Mouse (Mus musculus) neural tube, embryonic 14.5 days (tissue): ENCODE measurements around the gene Slit3. TPM values are rescaled to one million over a fixed set of nuclear protein-coding genes. Genes with fewer than 3 reads are reported as not detected.

Experiments
- ATAC-seq: fragments of 200-750 bp; cut with Nextera tagmentation; 2 replicates; pipeline ENCODE4 v1.8.0; 2017; ENCODE audit warnings: low read depth, mild to moderate bottlenecking, moderate TSS enrichment, moderate library complexity
- H3K27ac ChIP-seq: fragments of 300-500 bp; sonication (generic); 2 replicates; pipeline ENCODE4 v1.5.1; 2014; ENCODE audit warnings: low read depth, mild to moderate bottlenecking, control low read depth, low read length, moderate library complexity, mixed read lengths
- H3K27me3 ChIP-seq: fragments of 300-500 bp; sonication (generic); 2 replicates; pipeline ENCODE4 v1.6.1; 2014; ENCODE audit warnings: low read length; ENCODE audit not compliant: control insufficient read depth, insufficient read depth
- H3K36me3 ChIP-seq: fragments of 300-500 bp; sonication (generic); 2 replicates; pipeline ENCODE4 v1.6.1; 2014; ENCODE audit warnings: low read length, mixed read lengths; ENCODE audit not compliant: control insufficient read depth, insufficient read depth
- H3K4me1 ChIP-seq: fragments of 300-500 bp; sonication (generic); 2 replicates; pipeline ENCODE4 v1.6.1; 2014; ENCODE audit warnings: low read length; ENCODE audit not compliant: control insufficient read depth, insufficient read depth
- H3K4me2 ChIP-seq: fragments of 300-500 bp; sonication (generic); 2 replicates; pipeline ENCODE4 v1.6.1; 2014; ENCODE audit warnings: mild to moderate bottlenecking, low read depth, low read length, control low read depth
- H3K4me3 ChIP-seq: fragments of 300-500 bp; sonication (generic); 2 replicates; pipeline ENCODE4 v1.5.1; 2014; ENCODE audit warnings: low read depth, low read length, control low read depth, mixed read lengths
- H3K9ac ChIP-seq: fragments of 300-500 bp; sonication (generic); replicated peaks from 2 replicates; pipeline ENCODE4 v1.6.1; 2014; ENCODE audit warnings: low read depth, mild to moderate bottlenecking, control low read depth, low read length, mixed read lengths
- H3K9me3 ChIP-seq: fragments of 300-500 bp; sonication (generic); 2 replicates; pipeline ENCODE4 v1.6.1; 2016; ENCODE audit warnings: low read length; ENCODE audit not compliant: control insufficient read depth
- WGBS: fragments of 180-500 bp; shearing (Covaris S2); extraction: QIAGEN DNeasy Blood & Tissue Kit; methylation state at CpG from one replicate; pipeline ENCODE4 v1.1.7; 2014; 5-methylcytosine and 5-hydroxymethylcytosine counted together
- polyA plus RNA-seq: library from polyadenylated mRNA; unstranded; fragments of >200 nt; fragmentation: Nextera tagmentation; extraction: Ambion mirVana; gene quantifications from 2 replicates; pipeline ENCODE4 v1.2.1, GENCODE M21; 2014

The Slit3 gene
- polyA plus RNA-seq, 1 experiment from 2014 or later = 14.6 TPM

GRCm38 (mm10) chr11:35119360-35119759, 1.7 kb upstream of the Slit3 start:
- Histone ChIP-seq H3K27ac (no peak overlapping the region), H3K36me3 (no peaks in the 10 kb centered on the region), H3K9me3 (no peaks in the 10 kb centered on the region), H3K27me3 (peaks cover 29% of the 10 kb centered on the region), H3K9ac (no peak overlapping the region), H3K4me1 (peaks cover 11% of the 10 kb centered on the region; the same call in 1 of the 2 replicates), H3K4me3 (no peak overlapping the region), H3K4me2 (no peak overlapping the region)
- 7% methylated on average over 6 of the region's 6 CpGs for WGBS
- no peak for ATAC-seq

GRCm38 (mm10) chr11:35120076-35120475, 948 bp upstream of the Slit3 start:
- 46% methylated on average over 5 of the region's 5 CpGs for WGBS
- no peak overlapping the region for H3K9ac ChIP-seq
- H3K36me3 ChIP-seq = no peaks in the 10 kb centered on the region
- H3K4me3 ChIP-seq = no peak overlapping the region
- H3K9me3 ChIP-seq = no peaks in the 10 kb centered on the region
- no peak overlapping the region for H3K4me2 ChIP-seq
- peaks cover 29% of the 10 kb centered on the region for H3K27me3 ChIP-seq
- ATAC-seq = no peak
- H3K4me1 ChIP-seq = peaks cover 11% of the 10 kb centered on the region; the same call in 1 of the 2 replicates
- H3K27ac ChIP-seq = no peak overlapping the region

- peak overlapping the region; percentile 98 for H3K4me2 ChIP-seq
- H3K4me3 ChIP-seq = peak overlapping the region; percentile 52
- H3K36me3 ChIP-seq = no peaks in the 10 kb centered on the region
- H3K9me3 ChIP-seq = no peaks in the 10 kb centered on the region
- H3K27ac ChIP-seq = no peak overlapping the region
- peaks cover 11% of the 10 kb centered on the region; the same call in 1 of the 2 replicates for H3K4me1 ChIP-seq
- no peak; the same call in 1 of the 2 replicates for ATAC-seq
- under 1% methylated on average over 27 of the region's 27 CpGs for WGBS
- H3K9ac ChIP-seq = peak overlapping the region; percentile 63
- H3K27me3 ChIP-seq = peaks cover 29% of the 10 kb centered on the region
Measured at GRCm38 (mm10) chr11:35121611-35121959, 561 bp downstream of the Slit3 start.

DNA sequence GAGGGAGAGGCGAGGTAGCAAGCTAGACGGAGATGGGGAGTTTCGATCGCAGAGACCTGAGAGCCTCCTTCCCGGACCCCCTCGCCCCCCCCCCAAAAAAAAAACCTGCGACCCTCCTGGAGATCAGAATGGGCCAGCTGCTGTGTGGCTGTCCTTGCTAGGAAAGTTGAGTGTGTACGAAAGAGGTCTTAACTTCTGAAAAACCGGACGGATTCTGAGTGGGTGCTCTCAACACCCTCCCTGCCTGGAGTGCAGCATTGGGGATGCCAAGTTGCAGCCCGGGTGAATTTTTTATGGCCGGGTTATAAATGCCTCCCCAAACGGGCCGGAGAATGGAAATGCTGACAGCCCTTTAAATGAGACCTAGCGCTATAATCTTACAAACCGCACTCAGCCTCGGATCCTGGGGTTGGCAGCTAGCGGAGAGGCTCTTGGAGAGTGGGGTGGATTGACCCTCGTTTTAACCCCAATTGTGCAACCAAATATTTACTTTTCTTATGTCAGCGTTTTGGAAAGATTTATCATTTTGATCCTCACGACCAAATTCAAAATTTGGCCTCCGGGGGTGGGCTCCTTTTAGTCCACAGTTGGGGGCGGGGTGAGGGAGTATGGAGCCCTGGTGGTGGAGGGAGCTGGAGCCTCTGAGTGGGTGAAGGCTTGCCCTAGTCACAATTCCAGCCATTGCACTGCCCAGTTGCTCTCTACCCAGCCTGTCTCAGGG, 1.2 kb downstream of the Slit3 start:
- Histone ChIP-seq H3K27ac (no peak overlapping the region), H3K4me3 (peak overlapping the region; percentile 52), H3K4me1 (peaks cover 11% of the 10 kb centered on the region; the same call in 1 of the 2 replicates), H3K4me2 (peak overlapping the region; percentile 98), H3K9ac (0 out of 2 replicates have a peak overlapping the region, but pooled peaks have one; percentile 63), H3K36me3 (no peaks in the 10 kb centered on the region), H3K27me3 (peaks cover 29% of the 10 kb centered on the region), H3K9me3 (no peaks in the 10 kb centered on the region)
- whole genome bisulfite sequencing = 2% methylated on average over 23 of the region's 23 CpGs
- ATAC-seq = no peak

DNA sequence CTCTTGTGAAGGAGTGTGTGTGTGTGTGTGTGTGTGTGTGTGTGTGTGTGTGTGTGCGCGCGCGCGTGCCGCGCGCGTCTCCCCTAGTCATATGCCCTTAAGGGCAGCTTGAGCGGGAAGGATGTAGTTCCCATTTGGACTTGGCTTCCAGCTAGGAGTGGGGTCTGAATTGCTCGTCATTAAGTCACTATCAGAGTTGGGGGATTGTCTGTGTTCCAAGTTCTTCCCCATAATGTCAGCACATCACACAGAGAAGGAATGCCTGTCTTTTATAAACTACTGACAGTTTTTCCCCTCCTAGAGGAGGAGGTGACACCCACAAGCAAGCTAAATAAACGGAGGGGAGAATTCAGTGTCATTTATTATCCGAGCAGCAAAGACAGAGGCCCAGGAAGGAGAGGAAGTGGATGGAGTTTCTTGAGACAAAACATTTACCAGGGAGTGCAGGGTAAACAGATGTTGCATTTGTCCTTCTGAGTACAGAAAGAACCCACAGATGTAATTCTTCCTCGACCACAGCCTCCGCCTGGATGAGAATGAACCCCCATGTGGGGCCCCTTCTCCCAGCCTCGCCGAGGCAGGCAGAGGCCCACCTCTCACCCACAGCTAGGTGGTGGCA, 3.6 kb downstream of the Slit3 start:
- no peak overlapping the region for H3K9ac ChIP-seq
- H3K9me3 ChIP-seq = no peaks in the 10 kb centered on the region
- no peak overlapping the region for H3K27ac ChIP-seq
- no peaks in the 10 kb centered on the region for H3K36me3 ChIP-seq
- no peak overlapping the region for H3K4me3 ChIP-seq
- WGBS = 54% methylated on average over 17 of the region's 17 CpGs
- peaks cover 29% of the 10 kb centered on the region for H3K27me3 ChIP-seq
- H3K4me1 ChIP-seq = peaks cover 11% of the 10 kb centered on the region; the same call in 1 of the 2 replicates
- H3K4me2 ChIP-seq = no peak overlapping the region
- no peak for ATAC-seq

GRCm38 (mm10) chr11:35125108-35125490, 4.1 kb downstream of the Slit3 start:
- WGBS = 60% methylated on average over 10 of the region's 10 CpGs
- no peak overlapping the region for H3K4me3 ChIP-seq
- peaks cover 11% of the 10 kb centered on the region; the same call in 1 of the 2 replicates for H3K4me1 ChIP-seq
- no peaks in the 10 kb centered on the region for H3K9me3 ChIP-seq
- H3K4me2 ChIP-seq = no peak overlapping the region
- H3K36me3 ChIP-seq = no peaks in the 10 kb centered on the region
- H3K27me3 ChIP-seq = peaks cover 28% of the 10 kb centered on the region
- ATAC-seq = no peak
- H3K27ac ChIP-seq = no peak overlapping the region
- H3K9ac ChIP-seq = no peak overlapping the region

GRCm38 (mm10) chr11:35131740-35132139, 10.7 kb downstream of the Slit3 start:
- no peak overlapping the region for H3K4me3 ChIP-seq
- no peak overlapping the region for H3K9ac ChIP-seq
- 80% methylated on average over 5 of the region's 5 CpGs for WGBS
- no peaks in the 10 kb centered on the region for H3K9me3 ChIP-seq
- H3K4me1 ChIP-seq = no peaks in the 10 kb centered on the region
- no peak for ATAC-seq
- no peaks in the 10 kb centered on the region for H3K36me3 ChIP-seq
- H3K27me3 ChIP-seq = no peaks in the 10 kb centered on the region
- H3K4me2 ChIP-seq = no peak overlapping the region
- no peak overlapping the region for H3K27ac ChIP-seq

DNA sequence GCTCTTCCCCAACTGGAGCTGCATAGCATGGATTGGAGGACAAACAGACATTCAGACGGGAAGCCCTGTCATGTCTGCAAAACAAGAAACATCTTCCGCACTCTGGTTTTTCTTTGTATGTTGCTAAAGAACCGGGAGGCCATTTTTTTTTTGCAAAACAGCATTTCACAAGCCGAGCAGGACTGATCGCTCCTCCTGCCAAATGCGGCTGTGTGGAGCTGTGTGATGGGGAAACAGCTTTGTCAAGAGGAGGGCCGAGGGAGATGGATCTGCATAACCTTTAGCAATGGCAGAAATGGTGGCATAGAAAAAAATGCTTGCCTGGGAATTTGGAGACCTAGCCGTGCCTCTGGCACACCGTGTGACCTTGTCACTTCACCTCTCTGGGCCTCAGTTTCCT, 15.6 kb downstream of the Slit3 start:
- H3K36me3 ChIP-seq = no peaks in the 10 kb centered on the region
- H3K4me3 ChIP-seq = no peak overlapping the region
- H3K4me1 ChIP-seq = no peaks in the 10 kb centered on the region
- ATAC-seq = no peak
- no peak overlapping the region for H3K27ac ChIP-seq
- no peak overlapping the region for H3K9ac ChIP-seq
- no peaks in the 10 kb centered on the region for H3K9me3 ChIP-seq
- H3K27me3 ChIP-seq = no peaks in the 10 kb centered on the region
- WGBS = 87% methylated on average over 9 of the region's 9 CpGs
- no peak overlapping the region for H3K4me2 ChIP-seq

DNA sequence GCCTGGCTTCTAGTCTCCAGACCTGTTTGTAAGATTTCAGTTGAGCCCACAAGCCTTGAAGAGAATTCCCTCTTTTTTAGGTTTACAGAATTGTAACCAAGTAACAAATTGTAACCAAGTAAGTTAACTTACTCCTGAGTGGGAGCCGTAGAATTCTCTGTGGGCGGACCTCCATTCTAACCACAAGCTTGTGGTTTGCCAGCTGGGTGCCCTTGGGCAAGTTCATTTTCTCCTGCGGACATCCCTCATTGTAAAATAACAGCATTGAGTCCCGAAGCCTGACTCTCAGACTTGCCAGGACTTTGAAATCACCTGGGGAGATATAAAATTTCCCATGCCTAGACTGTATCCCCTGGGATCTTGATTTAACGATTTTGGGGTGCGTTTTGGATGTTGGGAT, 19.1 kb downstream of the Slit3 start:
- 82% methylated on average over 6 of the region's 6 CpGs for WGBS
- Histone ChIP-seq H3K4me3 (no peak overlapping the region), H3K36me3 (no peaks in the 10 kb centered on the region), H3K27ac (no peak overlapping the region), H3K27me3 (no peaks in the 10 kb centered on the region), H3K9me3 (no peaks in the 10 kb centered on the region), H3K9ac (no peak overlapping the region), H3K4me1 (no peaks in the 10 kb centered on the region), H3K4me2 (no peak overlapping the region)
- ATAC-seq = no peak
